Mouse (Mus musculus): Measurements from ENCODE around the gene Mfsd2b. TPM values are rescaled to one million over a fixed set of nuclear protein-coding genes. Genes with fewer than 3 reads are reported as not detected.

Mfsd2b gene
- total RNA-seq (2023), result 10 to 100 TPM; 13.1 to 22.8 TPM

DNA sequence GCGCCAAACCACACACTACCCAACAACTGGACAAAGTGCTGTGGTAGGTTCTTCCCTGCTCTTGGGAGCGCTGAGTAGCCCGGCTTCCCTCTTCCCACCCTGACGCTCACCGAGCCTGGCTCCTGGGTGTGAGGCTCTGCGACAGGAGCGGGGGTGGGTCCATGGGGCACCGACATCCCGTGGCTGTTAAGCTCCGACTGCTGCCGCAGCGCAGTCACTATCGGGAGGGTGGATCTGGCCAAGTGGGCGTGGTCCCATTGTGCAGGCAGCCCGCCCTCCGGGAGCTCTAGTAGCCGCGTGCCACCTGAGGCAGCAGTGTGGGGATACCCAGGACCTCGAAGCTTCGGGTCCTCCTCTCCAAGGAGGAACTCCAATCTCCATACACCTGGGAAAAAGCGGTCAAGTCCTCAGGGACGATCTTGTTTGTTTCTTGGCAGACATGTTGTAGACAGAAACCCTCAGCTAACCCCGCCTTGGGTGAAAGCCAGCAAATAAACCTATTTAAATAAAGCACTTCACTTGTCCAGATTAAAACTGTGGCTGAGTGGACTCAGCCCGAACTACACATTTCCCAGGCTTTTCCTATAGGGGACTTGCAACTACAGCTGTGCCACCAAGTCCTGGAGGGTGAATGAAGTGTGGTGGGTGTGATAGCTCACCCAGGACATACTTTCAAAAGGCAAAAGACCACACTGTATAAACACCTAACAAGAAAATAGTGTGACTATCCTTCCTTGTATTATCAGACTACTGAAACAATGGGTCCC is at the start of gene Mfsd2b:
Gene Mfsd2b (minus strand): TSS at position 199 of the 767 bp plus-strand sequence.

DNA sequence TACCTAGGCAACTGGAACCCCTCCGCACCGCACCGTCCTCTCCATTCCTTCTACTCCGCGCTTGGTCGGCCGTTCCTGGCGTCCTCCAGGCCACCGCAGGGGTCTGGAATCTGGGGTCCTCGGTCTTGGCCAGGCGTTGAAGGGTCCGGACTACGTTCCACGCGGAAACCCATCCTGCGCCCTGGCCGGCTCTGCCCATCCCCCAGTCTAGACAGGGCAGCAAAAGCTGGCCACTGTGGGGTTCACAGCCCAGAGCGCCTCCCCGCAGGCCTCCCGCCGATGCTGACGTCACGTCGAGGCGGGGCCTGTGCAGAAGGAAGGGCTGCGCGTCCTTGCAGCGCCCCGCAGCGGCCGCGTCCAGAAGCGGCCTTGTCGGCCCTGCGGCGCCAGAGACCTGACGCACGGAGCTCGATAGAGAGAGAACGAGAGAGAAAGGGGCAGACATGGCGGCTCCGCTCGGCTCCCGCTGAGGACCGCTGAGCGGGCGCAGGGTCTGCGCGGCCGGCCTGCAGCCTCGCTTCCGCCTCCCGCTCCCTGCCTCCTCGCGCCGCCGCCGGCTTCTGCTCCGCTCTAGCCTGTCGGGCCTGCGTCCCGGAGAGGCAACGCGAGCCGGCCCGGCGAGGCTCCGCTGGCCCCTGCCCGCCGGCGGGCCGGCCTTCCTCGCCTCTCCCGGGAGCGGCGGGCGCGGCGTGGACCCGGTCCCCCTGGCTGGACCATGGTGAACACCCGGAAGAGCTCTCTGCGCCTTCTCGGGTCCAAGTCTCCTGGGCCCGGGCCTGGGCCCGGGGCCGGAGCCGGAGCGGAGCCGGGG is 43.0 kb upstream of the Mfsd2b start, which contains the start of gene Atad2b:
Gene Atad2b (plus strand): TSS at position 360 of the 811 bp plus-strand sequence.

DNA sequence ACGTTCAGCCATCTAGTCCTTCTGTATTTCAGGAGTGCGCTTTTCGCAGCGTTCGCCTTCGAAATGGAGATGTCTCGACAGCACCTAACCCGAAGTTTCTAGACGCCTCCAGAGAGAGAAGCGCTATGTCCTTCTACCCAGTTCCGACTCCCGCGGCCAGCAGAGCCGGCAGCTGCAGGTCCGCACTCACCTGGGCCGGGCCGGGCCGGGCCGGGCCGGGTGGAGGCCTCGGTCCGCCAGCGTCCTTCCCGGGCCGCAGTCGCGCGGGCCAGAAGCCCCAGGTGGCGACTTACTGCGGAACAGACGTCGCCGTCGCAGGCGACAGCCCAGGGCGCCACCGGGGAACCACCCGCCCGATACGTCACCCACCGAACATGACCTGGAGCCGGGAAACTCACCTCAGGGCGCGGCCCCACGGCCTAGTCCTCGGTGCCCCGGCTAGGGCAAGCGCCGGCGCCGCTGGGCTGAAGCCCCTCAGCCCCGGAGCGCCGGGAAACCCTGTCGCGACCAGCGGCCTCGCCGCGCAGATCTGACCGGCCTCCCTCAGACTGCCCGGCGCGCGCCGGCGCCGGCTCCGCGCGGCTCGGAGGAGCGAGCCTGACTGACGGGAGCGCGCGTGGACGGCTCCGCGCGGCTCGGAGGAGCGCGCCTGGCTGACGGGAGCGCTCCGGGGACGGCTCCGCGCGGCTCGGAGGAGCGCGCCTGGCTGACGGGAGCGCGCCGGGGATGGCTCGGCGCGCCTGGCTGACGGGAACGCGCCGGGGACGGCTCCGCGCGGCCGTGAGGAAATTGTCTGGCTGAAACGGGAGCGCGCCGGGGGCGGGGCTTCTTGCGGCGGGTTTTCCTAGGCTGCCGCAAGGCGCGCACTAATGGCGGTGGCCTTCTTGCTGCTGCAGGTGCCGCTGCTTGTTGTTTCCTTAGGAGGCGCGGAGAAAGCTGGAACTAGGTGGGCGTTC is 33.1 kb upstream of the Mfsd2b start, which contains the start of gene Ubxn2a:
Gene Ubxn2a (minus strand): TSS at position 755 of the 956 bp plus-strand sequence.

DNA sequence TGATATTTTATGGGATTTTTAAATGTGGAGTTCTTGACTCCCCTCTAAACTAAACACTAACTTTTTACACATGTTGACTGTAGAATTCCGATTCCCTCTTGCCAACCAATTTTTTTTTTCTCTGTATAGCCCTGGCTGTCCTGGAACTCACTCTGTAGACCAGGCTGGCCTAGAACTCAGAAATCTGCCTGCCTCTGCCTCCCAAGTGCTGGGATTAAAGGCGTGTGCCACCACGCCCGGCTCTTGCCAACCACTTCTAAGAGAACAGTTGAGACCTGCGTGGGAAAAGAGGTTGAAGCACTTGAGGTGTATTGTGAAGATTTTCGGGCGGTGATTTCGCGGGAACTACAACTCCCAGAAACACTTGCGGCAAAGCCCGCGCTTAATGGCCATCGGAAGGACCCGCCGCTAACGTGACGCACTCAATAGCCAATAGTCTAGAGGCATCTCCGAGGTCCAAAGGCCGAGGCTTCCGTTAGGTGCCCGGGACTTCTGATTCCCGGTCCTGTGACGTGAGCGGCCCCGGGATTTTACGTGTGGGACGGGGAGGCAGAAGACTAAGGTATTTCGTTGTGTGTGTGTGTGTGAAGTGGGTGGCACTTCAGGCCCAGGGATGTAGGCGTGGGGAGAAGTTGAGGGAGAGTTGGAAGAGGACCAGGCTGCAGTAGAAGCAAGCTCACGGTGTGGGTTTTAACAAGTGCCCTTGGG is 31.1 kb downstream of the Mfsd2b start, which contains the start of gene Wdcp:
Gene Wdcp (plus strand): TSS at position 414 of the 708 bp plus-strand sequence.

DNA sequence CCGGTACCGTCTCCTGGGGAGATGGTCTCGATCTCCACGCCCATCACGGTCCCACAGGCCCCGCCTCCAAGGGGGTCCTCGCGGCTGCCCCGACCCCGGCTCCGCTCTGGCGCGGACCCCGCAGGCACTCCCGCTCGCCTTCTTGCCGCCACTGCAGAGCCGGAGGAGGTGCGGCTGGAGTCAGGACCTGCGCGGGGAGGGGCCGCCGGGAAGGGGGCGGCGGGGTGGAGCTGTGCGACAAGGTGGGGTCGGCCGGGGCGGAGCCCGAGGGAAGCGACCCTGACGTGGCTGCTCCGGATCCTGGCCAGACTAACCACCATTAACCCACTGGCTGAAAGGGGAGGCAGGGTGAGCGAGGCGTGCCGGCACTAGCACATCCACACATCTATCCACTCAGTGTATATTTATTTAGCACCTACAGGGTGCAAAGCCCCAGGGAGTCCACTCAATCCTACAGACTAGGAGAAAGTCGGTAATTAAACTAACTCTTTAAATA is 32.7 kb downstream of the Mfsd2b start, which contains the start of gene Fkbp1b:
Gene Fkbp1b (minus strand): TSS at position 200 of the 496 bp plus-strand sequence.

DNA sequence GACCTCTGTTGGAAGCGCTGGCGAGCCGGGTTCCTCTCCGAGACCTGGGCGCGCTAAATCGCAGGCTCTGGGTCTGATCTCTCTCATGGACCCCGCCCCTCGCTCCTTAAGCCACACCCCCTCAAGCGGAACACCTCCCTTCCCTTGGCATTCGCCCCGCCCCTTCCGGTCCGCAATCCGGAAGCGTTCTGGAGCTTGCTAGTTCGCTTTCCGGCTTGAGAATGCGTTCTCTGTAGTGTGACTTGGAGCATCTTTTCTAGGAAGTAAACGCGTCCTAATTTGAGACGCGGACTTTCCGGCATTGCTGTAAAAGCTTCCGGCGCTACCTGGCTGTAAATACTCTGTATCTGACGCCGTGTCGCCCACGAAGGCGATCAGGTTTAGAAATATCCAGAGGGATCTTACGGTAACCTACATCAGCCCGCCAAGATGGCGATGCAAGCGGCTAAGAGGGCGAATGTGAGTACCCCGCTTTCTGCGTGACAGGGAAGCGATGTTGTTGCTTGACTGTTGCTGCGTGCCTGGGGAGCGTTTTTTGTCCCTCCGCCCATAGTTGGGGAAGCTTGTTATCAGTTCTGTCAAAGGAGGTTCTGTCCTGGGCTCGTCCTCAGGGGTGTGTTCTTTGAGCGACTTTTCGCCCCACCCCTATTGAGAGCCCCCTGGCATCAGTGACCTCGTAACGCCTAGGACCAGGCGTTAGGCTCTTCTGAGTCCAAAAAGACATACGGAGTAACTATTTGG is 56.6 kb downstream of the Mfsd2b start, which contains the start of gene Sf3b6:
Gene Sf3b6 (plus strand): TSS at position 184 of the 741 bp plus-strand sequence.

Other genes starting within 250 kb of the Mfsd2b start
- gene Fam228a, start 135.9 kb downstream of the Mfsd2b start, total RNA-seq (2023), result not detected
- gene Pfn4, start 105.3 kb downstream of the Mfsd2b start, total RNA-seq (2023), result under 1 TPM; 0.31 to 0.57 TPM
- gene Fam228b, start 105.1 kb downstream of the Mfsd2b start, total RNA-seq (2023), result 1 to 10 TPM; 1.0 to 2.1 TPM
- gene Sf3b6, start 56.8 kb downstream of the Mfsd2b start, total RNA-seq (2023), result 100 to 1,000 TPM in 1 of 2 experiments, 10 to 100 TPM in 1; 97.0 to 102 TPM
- gene Fkbp1b, start 32.8 kb downstream of the Mfsd2b start, total RNA-seq (2023), result 10 to 100 TPM in 1 of 2 experiments, 1 to 10 TPM in 1; 9.2 to 10.7 TPM
- gene Wdcp, start 31.1 kb downstream of the Mfsd2b start, total RNA-seq (2023), result 1 to 10 TPM; 8.0 to 8.6 TPM
- gene Ubxn2a, start 33.3 kb upstream of the Mfsd2b start, total RNA-seq (2023), result 10 to 100 TPM; 16.4 to 18.6 TPM
- gene Atad2b, start 43.0 kb upstream of the Mfsd2b start, total RNA-seq (2023), result 10 to 100 TPM; 70.9 to 82.2 TPM

All from neutrophil, adult 83 days (primary cell).